Mouse (Mus musculus): ENCODE measurements around the gene Pde2a. TPM values are rescaled to one million over a fixed set of nuclear protein-coding genes. Genes with fewer than 3 reads are reported as not detected.
A peak's percentile ranks its signal among the peaks of the same experiment; 100 is the strongest.

Gene Pde2a
- total and polyA plus RNA-seq, 3 experiments: 0.08 to 0.40 TPM; not detected in 1

GRCm38 (mm10) chr7:101541132-101541531, 119.6 kb downstream of the Pde2a start:
- dilution Hi-C loops (cut with MboI; ENCODE audit: extremely low pct_ligation_motif_present, extremely low pct_unique_long_range_greater_than_20kb, low sequenced_read_pairs) (no loop called here), in situ Hi-C loops (cut with MboI; ENCODE audit: low pct_ligation_motif_present, low pct_unique_long_range_greater_than_20kb, low sequenced_read_pairs) (no loop called here)
- H3K9ac ChIP-seq (ENCODE audit: insufficient read depth, low read depth): no peak overlapping the region
- TF ChIP-seq BHLHE40 (IDR thresholded peaks at IDR 0.05; ENCODE audit: low read depth, low read length) (no peak), JUN (IDR thresholded peaks at IDR 0.05; ENCODE audit: insufficient read depth, low read depth, low read length) (no peak), SMC3 (IDR thresholded peaks at IDR 0.05; ENCODE audit: low read depth, low read length) (peak; percentile 75), HCFC1 (IDR thresholded peaks at IDR 0.05; ENCODE audit: low read depth, low read length) (no peak), CTCF (conservative IDR thresholded peaks at IDR 0.05 in 1 of 2, IDR thresholded peaks at IDR 0.05 in 1 of 2; ENCODE audit: low read depth in 2 of 2, low read length in 2 of 2) (peak in 1 of 2 experiments; percentile 84; a peak in 2 of 4 replicates), CHD1 (IDR thresholded peaks at IDR 0.05; ENCODE audit: low read depth, low read length) (no peak), E2F4 (IDR thresholded peaks at IDR 0.05; ENCODE audit: insufficient replicate concordance, low read depth, low read length) (no peak), RAD21 (IDR thresholded peaks at IDR 0.05; ENCODE audit: low read depth, low read length) (peak; percentile 47)
- no peak overlapping the region for H3K4me2 ChIP-seq (ENCODE audit: insufficient read depth, low read depth, poor library complexity, severe bottlenecking)
- H3K4me1 ChIP-seq (ENCODE audit: control insufficient read depth in 1 of 2, insufficient read depth in 2 of 2): peaks cover 0 to 10% of the 10 kb centered on the region in 2 experiments; a peak in 2 of 4 replicates
- H3K27ac ChIP-seq (ENCODE audit: insufficient read depth, low read depth): no peak overlapping the region
- H3K27me3 ChIP-seq (replicated peaks): peaks cover 46% of the 10 kb centered on the region
- H3K36me3 ChIP-seq (replicated peaks in 1 of 2; ENCODE audit: control insufficient read depth in 1 of 2, insufficient read depth in 1 of 2, low read length in 1 of 2): no peaks in the 10 kb centered on the region
- no peaks in the 10 kb centered on the region for H3K79me2 ChIP-seq (replicated peaks; ENCODE audit: control insufficient read depth, extremely low read depth, insufficient read depth, poor library complexity, severe bottlenecking)
- no peaks in the 10 kb centered on the region for H3K9me3 ChIP-seq (replicated peaks; ENCODE audit: low read length)
- H3K4me3 ChIP-seq (replicated peaks in 1 of 3; ENCODE audit: low read depth in 2 of 3, low read length in 2 of 3, poor library complexity in 1 of 3): no peak overlapping the region
- peak; percentile 70 for DNase-seq (ENCODE audit: extremely low read depth)

DNA sequence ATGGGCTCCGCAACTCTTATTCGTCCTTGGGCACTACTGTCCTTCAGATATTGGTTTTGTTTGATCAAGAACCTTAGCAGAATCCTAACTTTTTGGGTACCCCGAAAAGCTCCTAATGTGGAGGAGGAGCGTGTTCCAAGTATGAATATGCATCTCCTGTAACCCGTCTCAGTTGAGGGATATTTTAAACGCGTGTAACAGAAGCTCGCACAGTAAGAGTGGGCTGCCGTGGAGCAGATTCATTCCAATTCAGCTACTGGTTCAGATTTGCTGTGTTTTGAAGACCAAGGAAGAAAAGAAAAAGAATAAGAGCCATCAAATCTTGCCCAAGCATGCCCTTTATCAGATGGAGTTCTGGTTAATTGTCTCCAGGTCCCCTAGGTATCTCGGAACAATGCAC, 120.2 kb downstream of the Pde2a start:
- no peaks in the 10 kb centered on the region for H3K9me3 ChIP-seq (replicated peaks; ENCODE audit: low read length)
- H3K36me3 ChIP-seq (replicated peaks in 1 of 2; ENCODE audit: control insufficient read depth in 1 of 2, insufficient read depth in 1 of 2, low read length in 1 of 2): no peaks in the 10 kb centered on the region
- no peak overlapping the region for H3K9ac ChIP-seq (ENCODE audit: insufficient read depth, low read depth)
- peaks cover 0 to 10% of the 10 kb centered on the region in 2 experiments; a peak in 2 of 4 replicates for H3K4me1 ChIP-seq (ENCODE audit: control insufficient read depth in 1 of 2, insufficient read depth in 2 of 2)
- dilution Hi-C loops (cut with MboI; ENCODE audit: extremely low pct_ligation_motif_present, extremely low pct_unique_long_range_greater_than_20kb, low sequenced_read_pairs) (no loop called here), in situ Hi-C loops (cut with MboI; ENCODE audit: low pct_ligation_motif_present, low pct_unique_long_range_greater_than_20kb, low sequenced_read_pairs) (no loop called here)
- no peak overlapping the region for H3K27ac ChIP-seq (ENCODE audit: insufficient read depth, low read depth)
- DNase-seq (ENCODE audit: extremely low read depth): no peak
- H3K4me2 ChIP-seq (ENCODE audit: insufficient read depth, low read depth, poor library complexity, severe bottlenecking): no peak overlapping the region
- peaks cover 47% of the 10 kb centered on the region for H3K27me3 ChIP-seq (replicated peaks)
- no peaks in the 10 kb centered on the region for H3K79me2 ChIP-seq (replicated peaks; ENCODE audit: control insufficient read depth, extremely low read depth, insufficient read depth, poor library complexity, severe bottlenecking)
- no peak overlapping the region for H3K4me3 ChIP-seq (replicated peaks in 1 of 3; ENCODE audit: low read depth in 2 of 3, low read length in 2 of 3, poor library complexity in 1 of 3)
- TF ChIP-seq MAFK (IDR thresholded peaks at IDR 0.05; ENCODE audit: insufficient replicate concordance, low read length) (no peak), CHD1 (IDR thresholded peaks at IDR 0.05; ENCODE audit: low read depth, low read length) (no peak), JUN (IDR thresholded peaks at IDR 0.05; ENCODE audit: insufficient read depth, low read depth, low read length) (no peak), TCF12 (IDR thresholded peaks at IDR 0.05; ENCODE audit: low read depth, low read length) (no peak), ZC3H11A (IDR thresholded peaks at IDR 0.05; ENCODE audit: low read depth, low read length) (no peak), TBP (conservative IDR thresholded peaks at IDR 0.05; ENCODE audit: low read depth, low read length) (no peak), KAT2A (IDR thresholded peaks at IDR 0.05; ENCODE audit: insufficient replicate concordance, low read length) (no peak), JUND (conservative IDR thresholded peaks at IDR 0.05; ENCODE audit: low read depth, low read length) (no peak), ZKSCAN1 (IDR thresholded peaks at IDR 0.05; ENCODE audit: borderline replicate concordance, low read depth, low read length) (no peak), SMC3 (IDR thresholded peaks at IDR 0.05; ENCODE audit: low read depth, low read length) (no peak), PAX5 (IDR thresholded peaks at IDR 0.05; ENCODE audit: low read length) (no peak), SIN3A (IDR thresholded peaks at IDR 0.05; ENCODE audit: low read length) (no peak), E2F4 (IDR thresholded peaks at IDR 0.05; ENCODE audit: insufficient replicate concordance, low read depth, low read length) (no peak), ETS1 (conservative IDR thresholded peaks at IDR 0.05; ENCODE audit: low read depth, low read length) (no peak), USF1 (IDR thresholded peaks at IDR 0.05; ENCODE audit: low read depth, low read length) (no peak), ZMIZ1 (IDR thresholded peaks at IDR 0.05; ENCODE audit: low read depth, low read length) (no peak), POLR2AphosphoS2 (IDR thresholded peaks at IDR 0.05; ENCODE audit: low read depth, low read length) (no peak), HCFC1 (IDR thresholded peaks at IDR 0.05; ENCODE audit: low read depth, low read length) (no peak)

Measured in CH12.LX (cell line).